Mouse (Mus musculus) liver, embryonic 13.5 days (tissue): ENCODE measurements around the gene Akr1d1. TPM values are rescaled to one million over a fixed set of nuclear protein-coding genes. Genes with fewer than 3 reads are reported as not detected.

Experiments
- ATAC-seq: fragments of 200-750 bp; cut with Nextera tagmentation; 2 replicates; pipeline ENCODE4 v1.8.0; 2017; ENCODE audit warnings: low read depth, mild to moderate bottlenecking, moderate number of reproducible peaks, moderate library complexity
- DNase-seq: peaks from one replicate; pipeline ENCODE4 v3.0.0; 2022
- H3K27ac ChIP-seq: fragments of 300-500 bp; sonication (generic); 2 replicates; pipeline ENCODE4 v1.5.1; 2015; ENCODE audit warnings: moderate library complexity, mild to moderate bottlenecking, inconsistent platforms
- H3K27me3 ChIP-seq: fragments of 300-500 bp; sonication (generic); 2 replicates; pipeline ENCODE4 v1.6.1; 2015; ENCODE audit warnings: mild to moderate bottlenecking, inconsistent platforms
- H3K36me3 ChIP-seq: fragments of 300-500 bp; sonication (generic); 2 replicates; pipeline ENCODE4 v1.6.1; 2015; ENCODE audit warnings: mild to moderate bottlenecking, inconsistent platforms
- H3K4me1 ChIP-seq: fragments of 300-500 bp; sonication (generic); replicated peaks from 2 replicates; pipeline ENCODE4 v1.6.1; 2015; ENCODE audit warnings: inconsistent platforms
- H3K4me2 ChIP-seq: fragments of 300-500 bp; sonication (generic); 2 replicates; pipeline ENCODE4 v1.6.1; 2015; ENCODE audit warnings: inconsistent platforms, mild to moderate bottlenecking, moderate library complexity
- H3K4me3 ChIP-seq: fragments of 300-500 bp; sonication (generic); replicated peaks from 2 replicates; pipeline ENCODE4 v1.5.1; 2015; ENCODE audit warnings: mild to moderate bottlenecking, inconsistent platforms
- H3K9ac ChIP-seq: fragments of 300-500 bp; sonication (generic); 2 replicates; pipeline ENCODE4 v1.6.1; 2015; ENCODE audit warnings: mild to moderate bottlenecking, inconsistent platforms
- H3K9me3 ChIP-seq: fragments of 300-500 bp; sonication (generic); replicated peaks from 2 replicates; pipeline ENCODE4 v1.6.1; 2016; ENCODE audit warnings: inconsistent platforms
- WGBS: fragments of 180-500 bp; shearing (Covaris S2); methylation state at CpG from one replicate; pipeline ENCODE4 v1.1.7; 2015; ENCODE audit not compliant: insufficient replicate concordance; 5-methylcytosine and 5-hydroxymethylcytosine counted together
- polyA plus RNA-seq: library from polyadenylated mRNA; unstranded; fragments of >200 nt; fragmentation: Nextera tagmentation; extraction: Ambion mirVana; gene quantifications from 2 replicates; pipeline ENCODE4 v1.2.1, GENCODE M21; 2015

Gene Akr1d1
- polyA plus RNA-seq, 1 experiment from 2014 or later, result 0.73 TPM

- Histone ChIP-seq H3K4me3 (no peak overlapping the region), H3K9ac (no peak overlapping the region), H3K4me1 (peaks cover 4% of the 10 kb centered on the region; the same call in 1 of the 2 replicates), H3K4me2 (no peak overlapping the region), H3K27ac (no peak overlapping the region), H3K9me3 (no peaks in the 10 kb centered on the region), H3K36me3 (no peaks in the 10 kb centered on the region), H3K27me3 (no peaks in the 10 kb centered on the region)
- ATAC-seq (no peak), DNase-seq (no peak)
These were observed 68.1 kb downstream of the Akr1d1 start for GRCm38 (mm10) chr6:37598033-37598432.

GRCm38 (mm10) chr6:37600976-37601498 lies 71.1 kb downstream of the Akr1d1 start:
- Histone ChIP-seq H3K27ac (no peak overlapping the region), H3K9ac (no peak overlapping the region), H3K4me1 (peaks cover 13% of the 10 kb centered on the region; the same call in 1 of the 2 replicates), H3K36me3 (no peaks in the 10 kb centered on the region), H3K4me3 (no peak overlapping the region), H3K27me3 (no peaks in the 10 kb centered on the region), H3K9me3 (no peaks in the 10 kb centered on the region), H3K4me2 (no peak overlapping the region)
- no peak for ATAC-seq
- DNase-seq, result no peak
- 70% methylated on average over 7 of the region's 7 CpGs for WGBS

GRCm38 (mm10) chr6:37602857-37603765 lies 73.1 kb downstream of the Akr1d1 start:
- no peak overlapping the region for H3K4me3 ChIP-seq
- no peaks in the 10 kb centered on the region for H3K9me3 ChIP-seq
- ATAC-seq (no peak), DNase-seq (no peak)
- H3K36me3 ChIP-seq, result no peaks in the 10 kb centered on the region
- H3K9ac ChIP-seq, result no peak overlapping the region
- H3K27me3 ChIP-seq, result no peaks in the 10 kb centered on the region
- H3K4me1 ChIP-seq, result peaks cover 13% of the 10 kb centered on the region; the same call in 1 of the 2 replicates
- H3K4me2 ChIP-seq, result no peak overlapping the region
- 41% methylated on average over 9 of the region's 9 CpGs for WGBS
- H3K27ac ChIP-seq, result no peak overlapping the region

GRCm38 (mm10) chr6:37604178-37604883 lies 74.4 kb downstream of the Akr1d1 start:
- H3K36me3 ChIP-seq, result no peaks in the 10 kb centered on the region
- H3K9me3 ChIP-seq, result no peaks in the 10 kb centered on the region
- peaks cover 13% of the 10 kb centered on the region; the same call in 1 of the 2 replicates for H3K4me1 ChIP-seq
- no peaks in the 10 kb centered on the region for H3K27me3 ChIP-seq
- ATAC-seq, result no peak
- no peak for DNase-seq
- no peak overlapping the region for H3K27ac ChIP-seq
- no peak overlapping the region for H3K9ac ChIP-seq
- H3K4me2 ChIP-seq, result no peak overlapping the region
- H3K4me3 ChIP-seq, result no peak overlapping the region
- 72% methylated on average over 4 of the region's 4 CpGs for WGBS

GRCm38 (mm10) chr6:37604884-37605269 lies 74.9 kb downstream of the Akr1d1 start:
- 33% methylated on average over 5 of the region's 5 CpGs for WGBS
- Histone ChIP-seq H3K9ac (no peak overlapping the region), H3K9me3 (no peaks in the 10 kb centered on the region), H3K27me3 (no peaks in the 10 kb centered on the region), H3K36me3 (no peaks in the 10 kb centered on the region), H3K4me1 (peaks cover 13% of the 10 kb centered on the region; the same call in 1 of the 2 replicates), H3K27ac (no peak overlapping the region), H3K4me2 (no peak overlapping the region), H3K4me3 (no peak overlapping the region)
- no peak for DNase-seq
- ATAC-seq, result no peak

DNA sequence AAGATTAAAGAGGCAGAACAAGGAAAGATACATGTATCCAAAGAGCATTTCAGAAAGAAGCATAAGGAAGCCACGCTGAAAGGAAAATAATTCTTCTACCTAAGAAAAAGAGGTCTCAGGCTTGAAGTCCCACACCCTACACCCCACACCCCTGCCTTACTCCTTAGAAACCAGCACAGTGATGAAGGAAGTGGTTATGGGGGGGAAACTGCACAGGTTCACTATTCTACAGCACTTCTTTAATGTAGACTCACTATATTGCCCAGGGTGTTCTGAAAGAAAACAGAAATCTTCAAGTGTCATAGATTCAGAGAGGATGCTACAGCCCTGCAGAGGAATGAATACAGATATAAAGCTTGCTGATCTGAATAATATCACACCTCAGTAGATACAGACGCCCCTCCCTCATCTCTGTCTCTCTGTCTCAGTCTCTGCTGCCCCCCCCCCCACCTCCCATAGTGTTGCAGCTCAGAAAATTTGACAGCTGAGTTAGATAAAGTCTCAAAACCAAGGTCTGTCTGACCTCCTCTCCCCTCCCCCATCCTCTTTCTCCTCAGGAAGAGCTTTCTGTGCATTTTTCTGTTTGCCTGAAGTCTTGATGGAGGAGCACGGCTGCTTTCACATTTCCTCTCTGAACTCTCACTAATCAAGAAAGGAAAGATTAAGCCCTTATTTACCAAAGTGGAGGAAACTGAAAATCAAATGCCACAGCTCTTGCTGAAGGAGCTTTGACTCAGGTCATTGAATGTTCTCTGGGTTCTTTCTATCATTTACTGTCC lies 77.7 kb downstream of the Akr1d1 start:
- WGBS, result 27% methylated on average over 3 of the region's 3 CpGs
- no peaks in the 10 kb centered on the region for H3K27me3 ChIP-seq
- H3K9me3 ChIP-seq, result no peaks in the 10 kb centered on the region

DNA sequence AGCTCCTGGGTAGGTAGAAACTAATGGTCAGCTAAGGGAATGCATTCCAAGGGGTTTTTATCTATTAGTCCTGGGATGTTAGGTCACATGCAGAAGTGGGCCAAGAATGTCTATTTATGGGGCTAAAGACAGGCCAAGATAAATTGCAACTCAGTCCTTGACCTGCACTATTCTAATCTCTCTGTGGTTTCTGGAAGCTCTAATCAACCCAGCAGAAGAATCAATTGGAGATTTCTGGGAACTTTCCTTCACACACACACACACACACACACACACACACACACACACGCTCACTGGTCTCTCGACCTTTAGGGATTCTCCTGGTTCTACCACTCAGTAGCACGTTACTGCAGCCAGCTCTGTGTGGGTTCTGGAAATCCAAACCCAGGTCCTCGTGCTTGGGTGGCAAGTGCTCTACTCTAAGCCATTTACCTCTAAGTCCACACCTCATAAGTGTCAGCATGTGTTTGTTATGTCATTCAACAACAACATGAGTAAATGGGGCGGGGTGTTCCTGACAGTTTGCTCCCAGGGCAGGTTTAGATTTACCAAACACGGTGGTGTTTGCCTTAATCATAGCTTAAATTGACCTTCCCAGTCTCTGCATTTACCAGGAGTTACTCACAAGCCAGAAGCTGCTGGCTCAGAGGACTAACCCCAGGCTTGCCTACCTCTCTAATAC lies 82.8 kb downstream of the Akr1d1 start:
- no peak overlapping the region for H3K4me2 ChIP-seq
- ATAC-seq (no peak), DNase-seq (no peak)
- no peaks in the 10 kb centered on the region for H3K36me3 ChIP-seq
- no peak overlapping the region for H3K4me3 ChIP-seq
- H3K27ac ChIP-seq, result no peak overlapping the region
- H3K9me3 ChIP-seq, result no peaks in the 10 kb centered on the region
- 56% methylated on average over 6 of the region's 6 CpGs for WGBS
- H3K27me3 ChIP-seq, result no peaks in the 10 kb centered on the region
- no peak overlapping the region for H3K9ac ChIP-seq
- peaks cover 7% of the 10 kb centered on the region; the same call in 1 of the 2 replicates for H3K4me1 ChIP-seq

More for the DNA sequence above, 77.7 kb downstream of the Akr1d1 start:
- Histone ChIP-seq H3K27ac (no peak overlapping the region), H3K4me2 (no peak overlapping the region), H3K4me3 (no peak overlapping the region), H3K4me1 (peaks cover 13% of the 10 kb centered on the region; the same call in 1 of the 2 replicates), H3K36me3 (no peaks in the 10 kb centered on the region), H3K9ac (no peak overlapping the region)
- no peak for ATAC-seq
- no peak for DNase-seq

DNA sequence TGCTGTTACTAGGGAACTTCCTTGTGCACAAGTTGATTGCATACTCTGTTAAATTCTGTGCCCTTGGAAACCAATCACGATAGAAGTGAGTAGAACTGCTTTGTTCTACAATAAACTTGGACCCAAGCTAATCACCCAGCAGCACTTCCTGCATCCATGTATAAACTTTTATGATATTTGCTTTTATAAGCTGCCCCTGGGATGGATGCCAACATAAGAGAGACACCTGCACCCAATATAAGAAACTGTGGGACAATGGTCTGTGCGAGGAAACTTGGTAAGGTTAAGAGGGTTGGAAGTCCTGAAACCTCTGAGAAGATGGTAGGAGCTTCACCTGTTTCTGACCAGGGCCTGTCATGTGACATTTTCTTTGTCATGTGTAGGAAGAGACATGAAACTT lies 85.5 kb downstream of the Akr1d1 start:
- no peak for DNase-seq
- no peak overlapping the region for H3K9ac ChIP-seq
- 73% methylated on average over 2 of the region's 2 CpGs for WGBS
- peaks cover 7% of the 10 kb centered on the region; the same call in 1 of the 2 replicates for H3K4me1 ChIP-seq
- no peak for ATAC-seq
- no peaks in the 10 kb centered on the region for H3K9me3 ChIP-seq
- H3K27me3 ChIP-seq, result no peaks in the 10 kb centered on the region
- no peak overlapping the region for H3K4me3 ChIP-seq
- H3K27ac ChIP-seq, result no peak overlapping the region
- no peak overlapping the region for H3K4me2 ChIP-seq
- no peaks in the 10 kb centered on the region for H3K36me3 ChIP-seq

DNA sequence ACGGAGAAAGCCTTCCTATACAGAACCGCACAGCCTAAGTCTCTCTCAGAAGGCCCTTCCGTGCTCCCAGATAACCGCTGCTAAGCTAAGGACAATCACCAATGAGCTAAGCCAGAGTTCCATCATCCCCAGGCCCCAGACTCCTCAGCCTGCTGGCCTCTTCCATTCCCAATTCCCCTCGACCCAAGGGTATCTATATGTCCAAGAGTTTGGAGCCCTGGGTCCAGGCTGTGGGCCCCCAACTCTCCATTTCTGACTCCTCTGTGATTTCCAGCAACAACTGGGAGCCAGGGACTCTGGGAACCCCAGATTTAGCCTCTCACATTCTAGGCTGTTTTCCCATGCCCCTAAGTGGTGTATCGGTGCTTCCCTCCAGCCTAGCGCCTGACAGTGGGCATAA lies 86.2 kb downstream of the Akr1d1 start:
- Histone ChIP-seq H3K27ac (no peak overlapping the region), H3K4me2 (no peak overlapping the region), H3K4me1 (peaks cover 7% of the 10 kb centered on the region; the same call in 1 of the 2 replicates), H3K27me3 (no peaks in the 10 kb centered on the region), H3K4me3 (no peak overlapping the region), H3K9ac (no peak overlapping the region), H3K36me3 (no peaks in the 10 kb centered on the region), H3K9me3 (no peaks in the 10 kb centered on the region)
- ATAC-seq (no peak), DNase-seq (no peak)
- 82% methylated on average over 7 of the region's 7 CpGs for WGBS

DNA sequence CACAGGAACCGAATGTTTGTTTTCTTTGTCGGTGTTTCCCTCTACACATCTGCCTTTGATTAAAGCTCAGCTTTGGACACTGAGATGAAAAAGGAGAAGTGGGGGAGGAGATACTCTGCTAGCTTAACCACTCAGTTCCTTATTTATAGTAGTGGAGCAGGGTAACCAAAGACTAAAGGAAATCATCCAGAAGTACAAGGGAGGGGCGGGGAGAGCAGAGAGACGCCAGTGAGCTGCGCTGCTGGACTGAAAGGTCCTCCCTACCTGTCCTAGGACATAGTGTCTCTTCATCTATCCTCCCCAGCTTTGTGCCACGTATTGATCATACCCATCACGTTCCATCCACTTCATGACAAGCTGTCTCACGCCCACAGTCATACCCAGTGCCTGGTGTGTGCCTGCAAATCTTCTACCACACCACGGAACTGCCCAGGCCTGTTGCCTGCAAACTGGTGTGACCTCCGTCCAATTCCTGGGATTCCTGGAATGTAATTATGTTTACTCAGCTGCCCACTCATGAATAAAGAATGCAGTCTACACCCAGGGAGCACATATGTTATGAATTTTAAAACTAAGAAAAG lies 87.5 kb downstream of the Akr1d1 start:
- ATAC-seq (peak; percentile 39; the same call in 1 of the 2 replicates), DNase-seq (no peak)
- no peak overlapping the region for H3K4me3 ChIP-seq
- H3K4me2 ChIP-seq, result no peak overlapping the region
- no peak overlapping the region for H3K9ac ChIP-seq
- no peaks in the 10 kb centered on the region for H3K9me3 ChIP-seq
- no peak overlapping the region for H3K27ac ChIP-seq
- H3K4me1 ChIP-seq, result peaks cover 18% of the 10 kb centered on the region
- no peaks in the 10 kb centered on the region for H3K27me3 ChIP-seq
- WGBS, result 15% methylated on average over 10 of the region's 10 CpGs
- no peaks in the 10 kb centered on the region for H3K36me3 ChIP-seq
